ENCODE assay signal across 22 mouse cellular contexts in the genomic region with DNA sequence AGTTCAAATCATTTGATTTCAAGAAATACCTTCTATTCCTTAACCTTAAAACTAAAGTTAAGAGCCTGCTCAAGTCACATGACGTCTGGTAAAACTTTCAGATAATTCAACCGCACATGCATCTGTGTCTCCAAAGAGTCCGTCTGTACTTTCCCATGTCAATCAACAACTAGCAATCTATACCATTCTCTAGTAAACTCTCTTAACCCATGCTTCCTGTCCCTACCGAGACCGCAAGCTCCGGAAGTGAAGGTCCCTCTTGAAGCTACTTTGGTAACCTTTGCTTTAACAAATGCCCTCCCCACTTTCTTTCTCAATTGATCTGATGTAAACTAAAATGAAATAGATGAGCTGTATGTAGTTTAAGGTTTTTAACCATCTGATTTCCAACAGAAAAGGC.
A peak's percentile ranks its signal among the peaks of the same experiment; 100 is the strongest.
DNase-seq lines count a peak whose midpoint lies in the region; ATAC-seq lines count a peak whose summit lies in the region.
"Had no signal": no experiment of that assay in that cellular context is flagged by ENCODE, and none has a peak within 500 bp of the region (broad histone marks: within the 10 kb centered on the region; RNA-seq: fewer than 3 reads in every experiment).

No protein-coding gene starts in this region.

- peak; percentile 69 for ATAC-seq in activated CD4-positive, CD25-positive, alpha-beta regulatory T cell, adult 4 months
- peak; percentile 68 for ATAC-seq in inflammation-experienced regulatory T-cells, adult 6 months
- ATAC-seq: forebrain, embryonic 13.5 days; forebrain, embryonic 16.5 days; hindbrain, embryonic 16.5 days; Patski had no signal

- DNase-seq in thymus, postnatal 25 days = peak; percentile 6
- no peak for DNase-seq in thymus, postnatal 10 days (ENCODE audit: low spot score in 2 of 2)
- peak; percentile 46 for DNase-seq in CD4-positive, CD25-positive, alpha-beta regulatory T cell, adult 2 months (ENCODE audit: low read depth, low spot score)
- DNase-seq in lung, postnatal 36 days = no peak
- no peak for DNase-seq in left cerebral cortex, adult 11 months (ENCODE audit: low spot score)
- DNase-seq in kidney, adult 9 months = no peak
- DNase-seq: adrenal gland, adult 8-10 months; adrenal gland, postnatal 25 days; B cell, adult 2 months; cerebellum, adult 11-12 months; cerebellum, adult 8-10 months; cerebellum, postnatal 10 days; cerebellum, postnatal 36 days; gastrocnemius, adult 2 months; gastrocnemius, postnatal 14 days; heart, adult 11 months had no signal

Comparison
In these comparisons a context has a peak if more than half of its experiments do, and no peak if none do; other contexts are left out.
1. DNase-seq: peak in thymus, postnatal 25 days (single experiment) and CD4-positive, CD25-positive, alpha-beta regulatory T cell, adult 2 months (single experiment); none in thymus, postnatal 10 days (0 of 2), lung, postnatal 36 days (single experiment), left cerebral cortex, adult 11 months (single experiment) and kidney, adult 9 months (single experiment).